ENCODE assay signal across 13 mouse cellular contexts in the genomic region with DNA sequence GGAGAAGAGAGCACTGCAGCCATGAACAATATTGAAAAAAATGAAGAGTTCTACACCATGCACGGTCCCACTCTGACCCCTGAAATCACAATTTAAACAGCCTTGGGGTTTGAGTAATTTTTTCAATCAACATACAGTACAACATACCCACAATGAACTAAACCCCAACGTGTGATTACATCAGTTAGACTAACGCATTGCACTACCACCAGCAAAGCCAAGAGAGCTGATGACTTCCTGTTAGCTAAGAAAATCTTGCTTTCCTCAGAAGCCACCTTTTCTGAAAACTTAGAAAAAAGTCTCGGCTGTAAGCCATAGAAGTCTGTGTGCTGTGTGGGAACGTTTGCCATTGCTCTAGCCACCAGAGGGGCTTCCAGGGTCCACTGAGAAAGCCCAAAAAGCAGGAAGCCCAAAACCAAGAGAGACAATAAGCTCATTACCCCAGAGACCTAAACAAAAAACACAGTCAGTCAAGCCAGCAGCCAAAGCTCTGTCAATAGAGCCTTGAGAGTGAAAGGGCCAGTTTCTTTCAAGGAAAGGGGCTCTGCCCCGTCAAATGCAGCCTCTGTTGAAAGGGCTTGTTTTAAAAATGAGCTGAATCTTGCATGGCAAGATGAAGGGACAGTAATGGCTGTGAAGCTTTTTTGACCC. TPM values are rescaled to one million over a fixed set of nuclear protein-coding genes. Genes with fewer than 3 reads are reported as not detected.
DNase-seq lines count a peak whose midpoint lies in the region; ATAC-seq and TF ChIP-seq lines count a peak whose summit lies in the region.
"Had no signal": no experiment of that assay in that cellular context is flagged by ENCODE, and none has a peak within 500 bp of the region (broad histone marks: within the 10 kb centered on the region; RNA-seq: fewer than 3 reads in every experiment).

No protein-coding gene starts in this region.

- H3K27ac ChIP-seq in heart, embryonic 15.5 days, result peak overlapping the region; percentile 9; the same call in 1 of the 2 replicates
- H3K27ac ChIP-seq in forebrain, postnatal 0 days (ENCODE audit: low read depth, low read length), result peak overlapping the region; percentile 29; the same call in 1 of the 2 replicates
- H3K27ac ChIP-seq in midbrain, embryonic 12.5 days (replicated peaks), result peak overlapping the region; percentile 49; the same call in 1 of the 2 replicates
- no peak overlapping the region for H3K27ac ChIP-seq in kidney, embryonic 16.5 days (ENCODE audit: low read length)
- H3K27ac ChIP-seq: embryonic facial prominence, embryonic 12.5 days; left cerebral cortex, adult 2 months had no signal

- no peak overlapping the region for H3K4me3 ChIP-seq in heart, embryonic 15.5 days
- H3K4me3 ChIP-seq in forebrain, postnatal 0 days (ENCODE audit: low read depth, low read length), result no peak overlapping the region
- no peak overlapping the region for H3K4me3 ChIP-seq in midbrain, embryonic 12.5 days
- H3K4me3 ChIP-seq in kidney, embryonic 16.5 days (ENCODE audit: low read length), result no peak overlapping the region
- H3K4me3 ChIP-seq: embryonic facial prominence, embryonic 12.5 days; left cerebral cortex, adult 2 months had no signal

- H3K9ac ChIP-seq in heart, embryonic 15.5 days, result no peak overlapping the region
- no peak overlapping the region for H3K9ac ChIP-seq in forebrain, postnatal 0 days
- no peak overlapping the region for H3K9ac ChIP-seq in midbrain, embryonic 12.5 days (replicated peaks)
- no peak overlapping the region for H3K9ac ChIP-seq in kidney, embryonic 16.5 days (replicated peaks; ENCODE audit: low read length)
- H3K9ac ChIP-seq: embryonic facial prominence, embryonic 12.5 days had no signal

- no peaks in the 10 kb centered on the region for H3K36me3 ChIP-seq in heart, embryonic 15.5 days
- H3K36me3 ChIP-seq in forebrain, postnatal 0 days (ENCODE audit: insufficient read depth), result no peaks in the 10 kb centered on the region
- no peaks in the 10 kb centered on the region for H3K36me3 ChIP-seq in midbrain, embryonic 12.5 days
- no peaks in the 10 kb centered on the region for H3K36me3 ChIP-seq in kidney, embryonic 16.5 days (ENCODE audit: insufficient read depth, low read length)
- H3K36me3 ChIP-seq: embryonic facial prominence, embryonic 12.5 days had no signal

- H3K4me1 ChIP-seq in heart, embryonic 15.5 days (replicated peaks), result peaks cover 22% of the 10 kb centered on the region
- H3K4me1 ChIP-seq in forebrain, postnatal 0 days (ENCODE audit: insufficient read depth), result 0 out of 2 replicates have a peak, but pooled peaks cover 3% of the 10 kb centered on the region
- peaks cover 26% of the 10 kb centered on the region for H3K4me1 ChIP-seq in midbrain, embryonic 12.5 days
- H3K4me1 ChIP-seq in kidney, embryonic 16.5 days (ENCODE audit: insufficient read depth, low read length), result 0 out of 2 replicates have a peak, but pooled peaks cover 3% of the 10 kb centered on the region

- no peak for DNase-seq in heart, adult 18-20 months
- no peak for DNase-seq in forebrain, postnatal 0 days
- no peak for DNase-seq in gastrocnemius, postnatal 4 days (ENCODE audit: low spot score in 2 of 2)
- no peak for DNase-seq in thymus, adult 18-20 months
- DNase-seq: right cerebral cortex, postnatal 4 days had no signal

- TF ChIP-seq CTCF in forebrain, postnatal 0 days (IDR thresholded peaks at IDR 0.05; ENCODE audit: low read depth), result no peak

- H3K9me3 ChIP-seq in heart, embryonic 15.5 days (replicated peaks), result no peaks in the 10 kb centered on the region
- H3K9me3 ChIP-seq in forebrain, postnatal 0 days (ENCODE audit: low read length), result no peaks in the 10 kb centered on the region
- no peaks in the 10 kb centered on the region for H3K9me3 ChIP-seq in midbrain, embryonic 12.5 days
- no peaks in the 10 kb centered on the region for H3K9me3 ChIP-seq in kidney, embryonic 16.5 days (ENCODE audit: low read length)
- H3K9me3 ChIP-seq: embryonic facial prominence, embryonic 12.5 days; megakaryocyte, embryonic 14.5 days had no signal

- no peak overlapping the region for H3K4me2 ChIP-seq in heart, embryonic 15.5 days
- H3K4me2 ChIP-seq in forebrain, postnatal 0 days (ENCODE audit: low read depth), result no peak overlapping the region
- peak overlapping the region; percentile 2; the same call in 1 of the 2 replicates for H3K4me2 ChIP-seq in midbrain, embryonic 12.5 days (replicated peaks)
- H3K4me2 ChIP-seq in kidney, embryonic 16.5 days (replicated peaks; ENCODE audit: low read depth, low read length), result no peak overlapping the region
- H3K4me2 ChIP-seq: embryonic facial prominence, embryonic 12.5 days had no signal

- no peaks in the 10 kb centered on the region for H3K27me3 ChIP-seq in heart, embryonic 15.5 days
- no peaks in the 10 kb centered on the region for H3K27me3 ChIP-seq in forebrain, postnatal 0 days (ENCODE audit: insufficient read depth, low read length)
- no peaks in the 10 kb centered on the region for H3K27me3 ChIP-seq in midbrain, embryonic 12.5 days
- no peaks in the 10 kb centered on the region for H3K27me3 ChIP-seq in kidney, embryonic 16.5 days (ENCODE audit: insufficient read depth, low read length)
- H3K27me3 ChIP-seq: CH12.LX; embryonic facial prominence, embryonic 12.5 days; megakaryocyte, embryonic 14.5 days had no signal

- WGBS in heart, embryonic 15.5 days, result 57% methylated on average over 6 of the region's 6 CpGs
- WGBS in forebrain, postnatal 0 days, result 19% methylated on average over 6 of the region's 6 CpGs
- 39% methylated on average over 6 of the region's 6 CpGs for WGBS in midbrain, embryonic 12.5 days
- 61% methylated on average over 6 of the region's 6 CpGs for WGBS in kidney, embryonic 16.5 days

- ATAC-seq in heart, embryonic 15.5 days (replicated peaks; ENCODE audit: insufficient number of reproducible peaks, insufficient read depth, low FRiP score, low read depth), result no peak
- ATAC-seq in CD4-positive, CD25-positive, alpha-beta regulatory T cell, adult 4 months, result peak; percentile 59
- ATAC-seq in forebrain, postnatal 0 days, result peak; percentile 16
- no peak for ATAC-seq in midbrain, embryonic 12.5 days (ENCODE audit: low FRiP score, low read depth)
- ATAC-seq in kidney, embryonic 16.5 days (ENCODE audit: low FRiP score, low TSS enrichment), result no peak

RNA-seq across cellular contexts. Expression of gene Rab8b, which starts 31.4 kb away (rescaled TPM):
- polyA plus RNA-seq in heart, embryonic 15.5 days (2015; fragmentation: Nextera tagmentation; extraction: Ambion mirVana), result 14.3 and 18.5 TPM in 2 replicates
- 10 to 100 TPM in 1 of 2 experiments, 1 to 10 TPM in 1; 8.8 to 10.4 TPM for total RNA-seq in heart, adult 18-20 months (2021)
- polyA plus RNA-seq in CD4-positive, CD25-positive, alpha-beta regulatory T cell, adult 4 months (2017; shearing (Covaris generic)), result 100 to 1,000 TPM; 138 to 179 TPM
- total RNA-seq in forebrain, postnatal 0 days (2014; rRNA removed), result 22.2 and 30.7 TPM in 2 replicates
- 6.0 and 20.7 TPM in 2 replicates for polyA plus RNA-seq in forebrain, postnatal 0 days (2015; fragmentation: Nextera tagmentation; extraction: Ambion mirVana)
- polyA plus RNA-seq in midbrain, embryonic 12.5 days (2016; fragmentation: Nextera tagmentation; extraction: Ambion mirVana), result 34.8 and 37.2 TPM in 2 replicates
- polyA plus RNA-seq in kidney, embryonic 16.5 days (2015; fragmentation: Nextera tagmentation; extraction: Ambion mirVana), result 27.0 and 27.8 TPM in 2 replicates
- total RNA-seq in gastrocnemius, postnatal 4 days (2021), result 10 to 100 TPM; 20.3 to 20.6 TPM

RNA-seq across cellular contexts. Expression of gene Aph1c, which starts 53.6 kb away (rescaled TPM):
- polyA plus RNA-seq in heart, embryonic 15.5 days (2015; fragmentation: Nextera tagmentation; extraction: Ambion mirVana), result 1.7 and 2.7 TPM in 2 replicates
- 1 to 10 TPM in 1 of 2 experiments, under 1 TPM in 1; 0.72 to 2.6 TPM for total RNA-seq in heart, adult 18-20 months (2021)
- polyA plus RNA-seq in CD4-positive, CD25-positive, alpha-beta regulatory T cell, adult 4 months (2017; shearing (Covaris generic)), result under 1 TPM; 0.38 to 0.44 TPM
- 1.0 and 2.2 TPM in 2 replicates for total RNA-seq in forebrain, postnatal 0 days (2014; rRNA removed)
- 2.9 and 3.6 TPM in 2 replicates for polyA plus RNA-seq in forebrain, postnatal 0 days (2015; fragmentation: Nextera tagmentation; extraction: Ambion mirVana)
- 1.3 and 3.0 TPM in 2 replicates for polyA plus RNA-seq in midbrain, embryonic 12.5 days (2016; fragmentation: Nextera tagmentation; extraction: Ambion mirVana)
- polyA plus RNA-seq in kidney, embryonic 16.5 days (2015; fragmentation: Nextera tagmentation; extraction: Ambion mirVana), result 11.5 and 11.7 TPM in 2 replicates
- under 1 TPM; 0.80 to 0.98 TPM for total RNA-seq in gastrocnemius, postnatal 4 days (2021)

RNA-seq across cellular contexts. Expression of gene Rps27l, which starts 57.8 kb away (rescaled TPM):
- polyA plus RNA-seq in heart, embryonic 15.5 days (2015; fragmentation: Nextera tagmentation; extraction: Ambion mirVana), result 404 and 516 TPM in 2 replicates
- 100 to 1,000 TPM; 151 to 172 TPM for total RNA-seq in heart, adult 18-20 months (2021)
- polyA plus RNA-seq in CD4-positive, CD25-positive, alpha-beta regulatory T cell, adult 4 months (2017; shearing (Covaris generic)), result 100 to 1,000 TPM; 155 to 182 TPM
- total RNA-seq in forebrain, postnatal 0 days (2014; rRNA removed), result 129 and 139 TPM in 2 replicates
- 208 and 277 TPM in 2 replicates for polyA plus RNA-seq in forebrain, postnatal 0 days (2015; fragmentation: Nextera tagmentation; extraction: Ambion mirVana)
- 493 and 550 TPM in 2 replicates for polyA plus RNA-seq in midbrain, embryonic 12.5 days (2016; fragmentation: Nextera tagmentation; extraction: Ambion mirVana)
- 585 and 609 TPM in 2 replicates for polyA plus RNA-seq in kidney, embryonic 16.5 days (2015; fragmentation: Nextera tagmentation; extraction: Ambion mirVana)
- total RNA-seq in gastrocnemius, postnatal 4 days (2021), result 100 to 1,000 TPM; 185 to 210 TPM

Comparison
In these comparisons a context has a peak if more than half of its experiments do, and no peak if none do; other contexts are left out.
1. ATAC-seq: peak in CD4-positive, CD25-positive, alpha-beta regulatory T cell, adult 4 months (single experiment) and forebrain, postnatal 0 days (single experiment); none in heart, embryonic 15.5 days (single experiment), midbrain, embryonic 12.5 days (single experiment) and kidney, embryonic 16.5 days (single experiment).